Mouse (Mus musculus): ENCODE data around the gene Esp8. TPM values are rescaled to one million over a fixed set of nuclear protein-coding genes. Genes with fewer than 3 reads are reported as not detected.

The Esp8 gene
- total and polyA plus RNA-seq, 3 experiments = not detected

DNA sequence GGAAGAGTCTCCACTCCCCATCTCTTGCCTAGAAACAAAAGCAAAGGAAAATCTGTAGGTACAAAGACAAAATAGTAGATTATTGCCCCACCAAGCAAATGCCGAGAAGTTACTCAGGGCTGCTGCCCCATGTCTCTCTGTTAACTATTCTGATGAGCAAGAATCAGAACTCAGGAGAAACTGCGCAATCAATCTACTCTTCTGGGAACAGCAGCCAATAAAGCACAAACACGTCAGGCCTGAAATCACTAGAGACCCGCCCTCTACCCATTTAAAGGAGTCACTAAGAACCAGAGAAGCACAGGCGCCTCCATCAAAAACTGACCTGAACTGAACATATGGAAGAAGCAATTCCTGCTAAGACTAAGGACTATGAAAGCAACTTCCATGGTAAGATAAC, 41.4 kb downstream of the Esp8 start, which contains the start of gene Esp6:
Gene Esp6, plus strand, starts transcription at position 301 of the 400 bp plus-strand sequence.
- TF ChIP-seq TAL1 (conservative IDR thresholded peaks at IDR 0.05; ENCODE audit: low read depth, low read length) (no peak), CTCF (IDR thresholded peaks at IDR 0.05; ENCODE audit: low read depth, low read length) (no peak), GATA1 (IDR thresholded peaks at IDR 0.05; ENCODE audit: borderline replicate concordance, low read length) (no peak), POLR2AphosphoS5 (IDR thresholded peaks at IDR 0.05; ENCODE audit: insufficient replicate concordance, low read depth, low read length) (no peak), GATA2 (IDR thresholded peaks at IDR 0.05; ENCODE audit: borderline replicate concordance, low read depth, low read length) (no peak)
- no peak for ATAC-seq (ENCODE audit: extremely low read depth, insufficient number of reproducible peaks, low FRiP score, poor library complexity, severe bottlenecking)
- no peak for DNase-seq (ENCODE audit: low spot score)
- Histone ChIP-seq H3K36me3 (replicated peaks) (no peaks in the 10 kb centered on the region), H3K4me3 (ENCODE audit: low read depth, low read length) (no peak within 1 kb of the TSS), H3K27me3 (ENCODE audit: insufficient read depth, low read length) (no peaks in the 10 kb centered on the region), H3K4me1 (ENCODE audit: insufficient read depth, low read depth, low read length) (no peaks in the 10 kb centered on the region), H3K9me3 (replicated peaks) (no peaks in the 10 kb centered on the region)

Other genes with a start within 250 kb of the Esp8 start
- 2.2 and 3.2 TPM in 2 replicates for gene Crisp1, start 200.8 kb upstream of the Esp8 start, total RNA-seq (2014; fragmentation: Nextera tagmentation)
- gene Crisp1, start 200.8 kb upstream of the Esp8 start, total RNA-seq (2017) = 0.46 and 0.60 TPM in 2 replicates
- not detected in 2 replicates for gene Crisp1, start 200.8 kb upstream of the Esp8 start, polyA plus RNA-seq (2012)
- gene Esp6, start 41.5 kb downstream of the Esp8 start, total RNA-seq (2014; fragmentation: Nextera tagmentation) = not detected in 2 replicates
- not detected in 2 replicates for gene Esp6, start 41.5 kb downstream of the Esp8 start, total RNA-seq (2017)
- not detected in 2 replicates for gene Esp6, start 41.5 kb downstream of the Esp8 start, polyA plus RNA-seq (2012)
- not detected in 2 replicates for gene Esp4, start 78.6 kb downstream of the Esp8 start, total RNA-seq (2014; fragmentation: Nextera tagmentation)
- not detected in 2 replicates for gene Esp4, start 78.6 kb downstream of the Esp8 start, total RNA-seq (2017)
- not detected in 2 replicates for gene Esp4, start 78.6 kb downstream of the Esp8 start, polyA plus RNA-seq (2012)
- not detected in 2 replicates for gene Esp3, start 112.1 kb downstream of the Esp8 start, total RNA-seq (2014; fragmentation: Nextera tagmentation)
- gene Esp3, start 112.1 kb downstream of the Esp8 start, total RNA-seq (2017) = 0.11 TPM in 1 of 2 replicates, not detected in the other
- gene Esp3, start 112.1 kb downstream of the Esp8 start, polyA plus RNA-seq (2012) = not detected in 2 replicates
- gene Esp1, start 207.1 kb downstream of the Esp8 start, total RNA-seq (2014; fragmentation: Nextera tagmentation) = not detected in 2 replicates
- not detected in 2 replicates for gene Esp1, start 207.1 kb downstream of the Esp8 start, total RNA-seq (2017)
- gene Esp1, start 207.1 kb downstream of the Esp8 start, polyA plus RNA-seq (2012) = not detected in 2 replicates